In the genomic region with DNA sequence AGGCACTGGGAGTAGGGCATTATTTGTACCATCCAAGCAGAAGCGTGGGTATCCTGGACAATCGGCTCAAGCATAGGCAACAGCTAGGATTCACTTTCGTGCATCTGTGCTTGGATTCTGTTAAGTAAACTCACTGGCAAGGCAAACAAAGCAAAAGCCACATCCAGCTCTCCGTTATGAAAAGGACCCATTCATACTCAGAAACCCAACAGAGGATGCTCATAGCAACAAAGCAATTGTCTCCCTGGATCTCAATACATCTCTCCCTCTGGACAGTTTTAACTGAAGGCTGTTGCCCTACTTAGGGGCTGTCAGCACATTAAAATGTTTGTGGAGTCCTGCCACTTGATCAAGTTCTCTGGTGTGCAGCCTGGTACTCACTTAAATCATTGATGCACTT, we compare ENCODE assay signal across 20 mouse cellular contexts. TPM values are rescaled to one million over a fixed set of nuclear protein-coding genes. Genes with fewer than 3 reads are reported as not detected.
A peak's percentile ranks its signal among the peaks of the same experiment; 100 is the strongest.
DNase-seq lines count a peak whose midpoint lies in the region; ATAC-seq lines count a peak whose summit lies in the region.
"Had no signal": no experiment of that assay in that cellular context is flagged by ENCODE, and none has a peak within 500 bp of the region (broad histone marks: within the 10 kb centered on the region; RNA-seq: fewer than 3 reads in every experiment).

No protein-coding gene starts in this region.

- peaks cover 22% of the 10 kb centered on the region for H3K27me3 ChIP-seq in forebrain, embryonic 12.5 days
- peaks cover 3% of the 10 kb centered on the region; the same call in 1 of the 2 replicates for H3K27me3 ChIP-seq in forebrain, embryonic 16.5 days (replicated peaks; ENCODE audit: control insufficient read depth, insufficient read depth, low read length)
- H3K27me3 ChIP-seq in hindbrain, embryonic 10.5 days (ENCODE audit: insufficient read depth, poor library complexity, severe bottlenecking): peaks cover 51% of the 10 kb centered on the region
- H3K27me3 ChIP-seq in hindbrain, embryonic 14.5 days (ENCODE audit: control insufficient read depth, insufficient read depth, low read length): no peaks in the 10 kb centered on the region
- H3K27me3 ChIP-seq in midbrain, embryonic 10.5 days (ENCODE audit: low read depth, poor library complexity, severe bottlenecking): peaks cover 69% of the 10 kb centered on the region
- H3K27me3 ChIP-seq in midbrain, embryonic 16.5 days (ENCODE audit: control insufficient read depth, insufficient read depth, low read depth, low read length): no peaks in the 10 kb centered on the region
- peaks cover 25% of the 10 kb centered on the region for H3K27me3 ChIP-seq in limb, embryonic 10.5 days (ENCODE audit: low read depth, poor library complexity, severe bottlenecking)
- H3K27me3 ChIP-seq: midbrain, embryonic 15.5 days; Patski had no signal

- no peak overlapping the region for H3K9ac ChIP-seq in forebrain, embryonic 12.5 days
- no peak overlapping the region for H3K9ac ChIP-seq in forebrain, embryonic 16.5 days (replicated peaks; ENCODE audit: low read depth, low read length)
- no peak overlapping the region for H3K9ac ChIP-seq in hindbrain, embryonic 14.5 days
- no peak overlapping the region for H3K9ac ChIP-seq in midbrain, embryonic 16.5 days (ENCODE audit: low read depth, low read length)
- H3K9ac ChIP-seq: embryonic facial prominence, embryonic 12.5 days; liver, embryonic 14.5 days; midbrain, embryonic 15.5 days had no signal

- no peak overlapping the region for H3K4me3 ChIP-seq in forebrain, embryonic 12.5 days (replicated peaks)
- H3K4me3 ChIP-seq in forebrain, embryonic 16.5 days (replicated peaks; ENCODE audit: low read length): no peak overlapping the region
- no peak overlapping the region for H3K4me3 ChIP-seq in hindbrain, embryonic 10.5 days
- no peak overlapping the region for H3K4me3 ChIP-seq in hindbrain, embryonic 14.5 days (replicated peaks; ENCODE audit: low read length)
- no peak overlapping the region for H3K4me3 ChIP-seq in midbrain, embryonic 10.5 days
- H3K4me3 ChIP-seq in midbrain, embryonic 16.5 days (ENCODE audit: low read depth, low read length): no peak overlapping the region
- no peak overlapping the region for H3K4me3 ChIP-seq in limb, embryonic 10.5 days
- H3K4me3 ChIP-seq: embryonic facial prominence, embryonic 12.5 days; midbrain, embryonic 15.5 days had no signal

- H3K36me3 ChIP-seq in forebrain, embryonic 12.5 days (replicated peaks): no peaks in the 10 kb centered on the region
- H3K36me3 ChIP-seq in forebrain, embryonic 16.5 days (ENCODE audit: control insufficient read depth, insufficient read depth): no peaks in the 10 kb centered on the region
- no peaks in the 10 kb centered on the region for H3K36me3 ChIP-seq in hindbrain, embryonic 10.5 days
- H3K36me3 ChIP-seq in hindbrain, embryonic 14.5 days (replicated peaks; ENCODE audit: control insufficient read depth, insufficient read depth): no peaks in the 10 kb centered on the region
- H3K36me3 ChIP-seq in midbrain, embryonic 10.5 days: no peaks in the 10 kb centered on the region
- H3K36me3 ChIP-seq in midbrain, embryonic 16.5 days (ENCODE audit: control insufficient read depth, insufficient read depth, low read length): no peaks in the 10 kb centered on the region
- H3K36me3 ChIP-seq in limb, embryonic 10.5 days: no peaks in the 10 kb centered on the region
- H3K36me3 ChIP-seq: embryonic facial prominence, embryonic 12.5 days; midbrain, embryonic 15.5 days had no signal

- no peak overlapping the region for H3K4me2 ChIP-seq in forebrain, embryonic 12.5 days
- H3K4me2 ChIP-seq in forebrain, embryonic 16.5 days (ENCODE audit: low read length): no peak overlapping the region
- H3K4me2 ChIP-seq in hindbrain, embryonic 14.5 days (replicated peaks): no peak overlapping the region
- H3K4me2 ChIP-seq in midbrain, embryonic 16.5 days (ENCODE audit: low read length): no peak overlapping the region
- H3K4me2 ChIP-seq: embryonic facial prominence, embryonic 12.5 days; midbrain, embryonic 15.5 days had no signal

- peaks cover 67% of the 10 kb centered on the region for H3K4me1 ChIP-seq in forebrain, embryonic 12.5 days
- H3K4me1 ChIP-seq in forebrain, embryonic 16.5 days (replicated peaks; ENCODE audit: control insufficient read depth, insufficient read depth, low read length): peaks cover 33% of the 10 kb centered on the region
- peaks cover 74% of the 10 kb centered on the region for H3K4me1 ChIP-seq in hindbrain, embryonic 10.5 days (replicated peaks)
- H3K4me1 ChIP-seq in hindbrain, embryonic 14.5 days (replicated peaks; ENCODE audit: control insufficient read depth, insufficient read depth, low read length): peaks cover 24% of the 10 kb centered on the region
- H3K4me1 ChIP-seq in midbrain, embryonic 10.5 days: peaks cover 75% of the 10 kb centered on the region
- H3K4me1 ChIP-seq in midbrain, embryonic 16.5 days (ENCODE audit: control insufficient read depth, insufficient read depth, low read length): peaks cover 20% of the 10 kb centered on the region
- H3K4me1 ChIP-seq in limb, embryonic 10.5 days: peaks cover 67% of the 10 kb centered on the region

- 0 out of 2 replicates have a peak overlapping the region, but pooled peaks have one; percentile 1 for H3K27ac ChIP-seq in forebrain, embryonic 12.5 days
- H3K27ac ChIP-seq in forebrain, embryonic 16.5 days (ENCODE audit: low read length): no peak overlapping the region
- H3K27ac ChIP-seq in hindbrain, embryonic 10.5 days: peak overlapping the region; percentile 56
- H3K27ac ChIP-seq in hindbrain, embryonic 14.5 days: no peak overlapping the region
- H3K27ac ChIP-seq in midbrain, embryonic 10.5 days (replicated peaks): peak overlapping the region; percentile 43
- no peak overlapping the region for H3K27ac ChIP-seq in midbrain, embryonic 16.5 days (ENCODE audit: low read length)
- H3K27ac ChIP-seq in limb, embryonic 10.5 days: no peak overlapping the region
- H3K27ac ChIP-seq: embryonic facial prominence, embryonic 12.5 days; liver, embryonic 14.5 days; midbrain, embryonic 15.5 days had no signal

- 53% methylated on average over 4 of the region's 4 CpGs for WGBS in forebrain, embryonic 12.5 days
- WGBS in forebrain, embryonic 16.5 days: 39% methylated on average over 4 of the region's 4 CpGs
- 49% methylated on average over 4 of the region's 4 CpGs for WGBS in hindbrain, embryonic 10.5 days
- 29% methylated on average over 4 of the region's 4 CpGs for WGBS in hindbrain, embryonic 14.5 days
- 55% methylated on average over 4 of the region's 4 CpGs for WGBS in midbrain, embryonic 10.5 days
- 43% methylated on average over 4 of the region's 4 CpGs for WGBS in midbrain, embryonic 16.5 days
- WGBS in limb, embryonic 10.5 days: 90% methylated on average over 4 of the region's 4 CpGs

- H3K9me3 ChIP-seq in forebrain, embryonic 12.5 days: no peaks in the 10 kb centered on the region
- no peaks in the 10 kb centered on the region for H3K9me3 ChIP-seq in forebrain, embryonic 16.5 days (ENCODE audit: control insufficient read depth, low read length)
- no peaks in the 10 kb centered on the region for H3K9me3 ChIP-seq in hindbrain, embryonic 10.5 days
- no peaks in the 10 kb centered on the region for H3K9me3 ChIP-seq in hindbrain, embryonic 14.5 days (ENCODE audit: control insufficient read depth, low read length)
- H3K9me3 ChIP-seq in midbrain, embryonic 10.5 days (replicated peaks): no peaks in the 10 kb centered on the region
- no peaks in the 10 kb centered on the region for H3K9me3 ChIP-seq in midbrain, embryonic 16.5 days (replicated peaks; ENCODE audit: control insufficient read depth, low read length, poor library complexity, severe bottlenecking)
- H3K9me3 ChIP-seq in limb, embryonic 10.5 days (replicated peaks): no peaks in the 10 kb centered on the region
- H3K9me3 ChIP-seq: embryonic facial prominence, embryonic 12.5 days; midbrain, embryonic 15.5 days had no signal

- DNase-seq in hindbrain, embryonic 10.5 days (ENCODE audit: low spot score): no peak
- DNase-seq in hindbrain, embryonic 14.5 days (ENCODE audit: low spot score): no peak
- DNase-seq in midbrain, embryonic 10.5 days (ENCODE audit: low spot score): no peak
- DNase-seq in limb, embryonic 10.5 days (ENCODE audit: low spot score): no peak
- DNase-seq: adrenal gland, postnatal 36 days; B cell, adult 2 months; cerebellum, postnatal 14 days; heart, adult 11 months; heart, postnatal 10 days; kidney, adult 8-10 months; kidney, postnatal 4 days; right cerebral cortex, adult 18-20 months; thymus, postnatal 4 days had no signal

- ATAC-seq in forebrain, embryonic 12.5 days (ENCODE audit: low FRiP score): no peak
- ATAC-seq in forebrain, embryonic 16.5 days: no peak
- no peak for ATAC-seq in hindbrain, embryonic 14.5 days (ENCODE audit: low FRiP score)
- no peak for ATAC-seq in midbrain, embryonic 16.5 days
- ATAC-seq: midbrain, embryonic 15.5 days had no signal

RNA-seq across cellular contexts. Expression of a gene that starts 11.2 kb away (rescaled TPM):
- 6.7 and 8.3 TPM in 2 replicates for polyA plus RNA-seq in forebrain, embryonic 12.5 days (2016; fragmentation: Nextera tagmentation; extraction: Ambion mirVana)
- 4.7 and 6.3 TPM in 2 replicates for polyA plus RNA-seq in forebrain, embryonic 16.5 days (2015; fragmentation: Nextera tagmentation; extraction: Ambion mirVana)
- 7.9 and 8.3 TPM in 2 replicates for polyA plus RNA-seq in hindbrain, embryonic 10.5 days (2016; fragmentation: Nextera tagmentation; extraction: Ambion mirVana)
- 7.6 and 9.9 TPM in 2 replicates for polyA plus RNA-seq in hindbrain, embryonic 14.5 days (2014; fragmentation: Nextera tagmentation; extraction: Ambion mirVana)
- 6.4 and 7.3 TPM in 2 replicates for polyA plus RNA-seq in midbrain, embryonic 10.5 days (2016; fragmentation: Nextera tagmentation; extraction: Ambion mirVana)
- 6.2 and 7.2 TPM in 2 replicates for polyA plus RNA-seq in midbrain, embryonic 16.5 days (2015; fragmentation: Nextera tagmentation; extraction: Ambion mirVana)
- polyA plus RNA-seq in limb, embryonic 10.5 days (2016; fragmentation: Nextera tagmentation; extraction: Ambion mirVana): 4.6 and 7.6 TPM in 2 replicates
- polyA plus RNA-seq: Patski had no signal

RNA-seq across cellular contexts. Expression of a gene that starts 34.7 kb away (rescaled TPM):
- polyA plus RNA-seq in forebrain, embryonic 12.5 days (2016; fragmentation: Nextera tagmentation; extraction: Ambion mirVana): 25.8 and 28.9 TPM in 2 replicates
- 32.9 and 37.6 TPM in 2 replicates for polyA plus RNA-seq in forebrain, embryonic 16.5 days (2015; fragmentation: Nextera tagmentation; extraction: Ambion mirVana)
- 11.2 and 18.5 TPM in 2 replicates for polyA plus RNA-seq in hindbrain, embryonic 10.5 days (2016; fragmentation: Nextera tagmentation; extraction: Ambion mirVana)
- polyA plus RNA-seq in hindbrain, embryonic 14.5 days (2014; fragmentation: Nextera tagmentation; extraction: Ambion mirVana): 42.1 and 45.5 TPM in 2 replicates
- polyA plus RNA-seq in midbrain, embryonic 10.5 days (2016; fragmentation: Nextera tagmentation; extraction: Ambion mirVana): 8.8 and 16.5 TPM in 2 replicates
- 46.7 and 53.0 TPM in 2 replicates for polyA plus RNA-seq in midbrain, embryonic 16.5 days (2015; fragmentation: Nextera tagmentation; extraction: Ambion mirVana)
- polyA plus RNA-seq in limb, embryonic 10.5 days (2016; fragmentation: Nextera tagmentation; extraction: Ambion mirVana): 5.8 and 6.2 TPM in 2 replicates

RNA-seq across cellular contexts. Expression of a gene that starts 59.4 kb away (rescaled TPM):
- 0.52 and 0.53 TPM in 2 replicates for polyA plus RNA-seq in forebrain, embryonic 12.5 days (2016; fragmentation: Nextera tagmentation; extraction: Ambion mirVana)
- 0.56 and 0.62 TPM in 2 replicates for polyA plus RNA-seq in forebrain, embryonic 16.5 days (2015; fragmentation: Nextera tagmentation; extraction: Ambion mirVana)
- 0.58 and 1.2 TPM in 2 replicates for polyA plus RNA-seq in hindbrain, embryonic 10.5 days (2016; fragmentation: Nextera tagmentation; extraction: Ambion mirVana)
- polyA plus RNA-seq in hindbrain, embryonic 14.5 days (2014; fragmentation: Nextera tagmentation; extraction: Ambion mirVana): 0.60 and 0.79 TPM in 2 replicates
- polyA plus RNA-seq in midbrain, embryonic 10.5 days (2016; fragmentation: Nextera tagmentation; extraction: Ambion mirVana): 0.49 and 0.63 TPM in 2 replicates
- polyA plus RNA-seq in midbrain, embryonic 16.5 days (2015; fragmentation: Nextera tagmentation; extraction: Ambion mirVana): 0.32 and 0.36 TPM in 2 replicates
- 0.64 and 0.79 TPM in 2 replicates for polyA plus RNA-seq in limb, embryonic 10.5 days (2016; fragmentation: Nextera tagmentation; extraction: Ambion mirVana)

Comparison
In these comparisons a context has a peak if more than half of its experiments do, and no peak if none do; other contexts are left out.
1. H3K27ac ChIP-seq: peak in forebrain, embryonic 12.5 days (single experiment), hindbrain, embryonic 10.5 days (single experiment) and midbrain, embryonic 10.5 days (single experiment); none in forebrain, embryonic 16.5 days (single experiment), hindbrain, embryonic 14.5 days (single experiment), midbrain, embryonic 16.5 days (single experiment) and limb, embryonic 10.5 days (single experiment).